Mouse (Mus musculus): Measurements from ENCODE around the gene Smlr1. TPM values are rescaled to one million over a fixed set of nuclear protein-coding genes. Genes with fewer than 3 reads are reported as not detected.

Gene Smlr1
- total and polyA plus RNA-seq, 2 experiments from 2014 or later = not detected

- DNase-seq = peak; percentile 70
- 49% methylated on average over 4 of the region's 4 CpGs for WGBS
- H3K4me3 ChIP-seq (ENCODE audit: low read depth, low read length) = no peak overlapping the region
- no peaks in the 10 kb centered on the region for H3K4me1 ChIP-seq (ENCODE audit: insufficient read depth)
- no peaks in the 10 kb centered on the region for H3K9me3 ChIP-seq (ENCODE audit: low read length)
- TF ChIP-seq CTCF (IDR thresholded peaks at IDR 0.05; ENCODE audit: low read depth) = peak; percentile 67
- no peak overlapping the region for H3K9ac ChIP-seq
- no peak overlapping the region for H3K4me2 ChIP-seq (ENCODE audit: low read depth)
- no peaks in the 10 kb centered on the region for H3K27me3 ChIP-seq (ENCODE audit: insufficient read depth, low read length)
- no peak overlapping the region for H3K27ac ChIP-seq (ENCODE audit: low read depth, low read length)
- ATAC-seq = peak; percentile 93
- no peaks in the 10 kb centered on the region for H3K36me3 ChIP-seq (ENCODE audit: insufficient read depth)
Observed at GRCm38 (mm10) chr10:25539146-25539770, 3.2 kb upstream of the Smlr1 start.

GRCm38 (mm10) chr10:25538738-25539137, 2.7 kb upstream of the Smlr1 start:
- DNase-seq (no peak), ATAC-seq (no peak)
- Histone ChIP-seq H3K4me1 (ENCODE audit: insufficient read depth) (no peaks in the 10 kb centered on the region), H3K4me2 (ENCODE audit: low read depth) (no peak overlapping the region), H3K36me3 (ENCODE audit: insufficient read depth) (no peaks in the 10 kb centered on the region), H3K4me3 (ENCODE audit: low read depth, low read length) (no peak overlapping the region), H3K9ac (no peak overlapping the region), H3K27ac (ENCODE audit: low read depth, low read length) (no peak overlapping the region), H3K27me3 (ENCODE audit: insufficient read depth, low read length) (no peaks in the 10 kb centered on the region), H3K9me3 (ENCODE audit: low read length) (no peaks in the 10 kb centered on the region)
- TF ChIP-seq CTCF (IDR thresholded peaks at IDR 0.05; ENCODE audit: low read depth) = no peak
- 78% methylated on average over 1 of the region's 1 CpGs for WGBS

GRCm38 (mm10) chr10:25536621-25537020, 554 bp upstream of the Smlr1 start:
- no peaks in the 10 kb centered on the region for H3K4me1 ChIP-seq (ENCODE audit: insufficient read depth)
- no peaks in the 10 kb centered on the region for H3K36me3 ChIP-seq (ENCODE audit: insufficient read depth)
- 95% methylated on average over 6 of the region's 6 CpGs for WGBS
- H3K27ac ChIP-seq (ENCODE audit: low read depth, low read length) = no peak overlapping the region
- no peak overlapping the region for H3K9ac ChIP-seq
- H3K4me3 ChIP-seq (ENCODE audit: low read depth, low read length) = no peak overlapping the region
- TF ChIP-seq CTCF (IDR thresholded peaks at IDR 0.05; ENCODE audit: low read depth) = no peak
- H3K27me3 ChIP-seq (ENCODE audit: insufficient read depth, low read length) = no peaks in the 10 kb centered on the region
- DNase-seq (no peak), ATAC-seq (no peak)
- no peak overlapping the region for H3K4me2 ChIP-seq (ENCODE audit: low read depth)
- no peaks in the 10 kb centered on the region for H3K9me3 ChIP-seq (ENCODE audit: low read length)

GRCm38 (mm10) chr10:25534467-25534866, 1.6 kb downstream of the Smlr1 start:
- DNase-seq (no peak), ATAC-seq (no peak)
- Histone ChIP-seq H3K27ac (ENCODE audit: low read depth, low read length) (no peak overlapping the region), H3K4me3 (ENCODE audit: low read depth, low read length) (no peak overlapping the region), H3K27me3 (ENCODE audit: insufficient read depth, low read length) (no peaks in the 10 kb centered on the region), H3K9me3 (ENCODE audit: low read length) (no peaks in the 10 kb centered on the region), H3K9ac (no peak overlapping the region), H3K4me2 (ENCODE audit: low read depth) (no peak overlapping the region), H3K36me3 (ENCODE audit: insufficient read depth) (no peaks in the 10 kb centered on the region), H3K4me1 (ENCODE audit: insufficient read depth) (no peaks in the 10 kb centered on the region)
- no peak for TF ChIP-seq CTCF (IDR thresholded peaks at IDR 0.05; ENCODE audit: low read depth)
- WGBS = 91% methylated on average over 5 of the region's 5 CpGs

- Histone ChIP-seq H3K4me2 (ENCODE audit: low read depth) (no peak overlapping the region), H3K27ac (ENCODE audit: low read depth, low read length) (no peak overlapping the region), H3K4me1 (ENCODE audit: insufficient read depth) (no peaks in the 10 kb centered on the region), H3K36me3 (ENCODE audit: insufficient read depth) (no peaks in the 10 kb centered on the region), H3K4me3 (ENCODE audit: low read depth, low read length) (no peak overlapping the region), H3K27me3 (ENCODE audit: insufficient read depth, low read length) (no peaks in the 10 kb centered on the region), H3K9me3 (ENCODE audit: low read length) (no peaks in the 10 kb centered on the region), H3K9ac (no peak overlapping the region)
- no peak for DNase-seq
- no peak for ATAC-seq
- WGBS = 84% methylated on average over 9 of the region's 9 CpGs
- TF ChIP-seq CTCF (IDR thresholded peaks at IDR 0.05; ENCODE audit: low read depth) = no peak
Observed at GRCm38 (mm10) chr10:25533513-25534246, 2.4 kb downstream of the Smlr1 start.

- no peaks in the 10 kb centered on the region for H3K27me3 ChIP-seq (ENCODE audit: insufficient read depth, low read length)
- no peak overlapping the region for H3K27ac ChIP-seq (ENCODE audit: low read depth, low read length)
- DNase-seq (no peak), ATAC-seq (no peak)
- no peak for TF ChIP-seq CTCF (IDR thresholded peaks at IDR 0.05; ENCODE audit: low read depth)
- no peak overlapping the region for H3K4me2 ChIP-seq (ENCODE audit: low read depth)
- 87% methylated on average over 2 of the region's 2 CpGs for WGBS
- no peaks in the 10 kb centered on the region for H3K9me3 ChIP-seq (ENCODE audit: low read length)
- H3K4me3 ChIP-seq (ENCODE audit: low read depth, low read length) = no peak overlapping the region
- H3K4me1 ChIP-seq (ENCODE audit: insufficient read depth) = no peaks in the 10 kb centered on the region
- no peak overlapping the region for H3K9ac ChIP-seq
- H3K36me3 ChIP-seq (ENCODE audit: insufficient read depth) = no peaks in the 10 kb centered on the region
Observed at GRCm38 (mm10) chr10:25533105-25533504, 3.0 kb downstream of the Smlr1 start.

GRCm38 (mm10) chr10:25531335-25531734, 4.7 kb downstream of the Smlr1 start:
- Histone ChIP-seq H3K4me3 (ENCODE audit: low read depth, low read length) (no peak overlapping the region), H3K4me1 (ENCODE audit: insufficient read depth) (no peaks in the 10 kb centered on the region), H3K9ac (no peak overlapping the region), H3K9me3 (ENCODE audit: low read length) (no peaks in the 10 kb centered on the region), H3K36me3 (ENCODE audit: insufficient read depth) (no peaks in the 10 kb centered on the region), H3K4me2 (ENCODE audit: low read depth) (no peak overlapping the region), H3K27ac (ENCODE audit: low read depth, low read length) (no peak overlapping the region), H3K27me3 (ENCODE audit: insufficient read depth, low read length) (no peaks in the 10 kb centered on the region)
- no peak for DNase-seq
- ATAC-seq = no peak
- WGBS = 69% methylated on average over 13 of the region's 13 CpGs
- TF ChIP-seq CTCF (IDR thresholded peaks at IDR 0.05; ENCODE audit: low read depth) = no peak
